Mouse (Mus musculus) embryonic facial prominence, embryonic 11.5 days (tissue): Measurements from ENCODE around the gene Igfbp4. TPM values are rescaled to one million over a fixed set of nuclear protein-coding genes. Genes with fewer than 3 reads are reported as not detected.

Experiments used
- ATAC-seq: fragments of 200-750 bp; cut with Nextera tagmentation; replicated peaks from 2 replicates; pipeline ENCODE4 v1.8.0; 2017; ENCODE audit warnings: low read depth; ENCODE audit not compliant: insufficient number of reproducible peaks, low FRiP score, low TSS enrichment
- DNase-seq: peaks from one replicate; pipeline ENCODE4 v3.0.0-alpha.2; 2015; ENCODE audit warnings: low spot score
- H3K27ac ChIP-seq: fragments of 300-500 bp; sonication (generic); replicated peaks from 2 replicates; pipeline ENCODE4 v1.5.1; 2014; ENCODE audit warnings: mild to moderate bottlenecking, low read depth, low read length, control low read depth
- H3K27me3 ChIP-seq: fragments of 300-500 bp; sonication (generic); 2 replicates; pipeline ENCODE4 v1.6.1; 2014; ENCODE audit warnings: mild to moderate bottlenecking, low read length, moderate library complexity, mixed read lengths; ENCODE audit not compliant: control insufficient read depth, insufficient read depth
- H3K36me3 ChIP-seq: fragments of 300-500 bp; sonication (generic); replicated peaks from 2 replicates; pipeline ENCODE4 v1.6.1; 2014; ENCODE audit warnings: low read depth, mild to moderate bottlenecking, low read length, moderate library complexity, mixed read lengths; ENCODE audit not compliant: control insufficient read depth, insufficient read depth
- H3K4me1 ChIP-seq: fragments of 300-500 bp; sonication (generic); 2 replicates; pipeline ENCODE4 v1.6.1; 2014; ENCODE audit warnings: low read length, mixed read lengths; ENCODE audit not compliant: control insufficient read depth, insufficient read depth
- H3K4me2 ChIP-seq: fragments of 300-500 bp; sonication (generic); 2 replicates; pipeline ENCODE4 v1.6.1; 2014; ENCODE audit warnings: low read depth, mild to moderate bottlenecking, control low read depth, low read length, moderate library complexity
- H3K4me3 ChIP-seq: fragments of 300-500 bp; sonication (generic); 2 replicates; pipeline ENCODE4 v1.5.1; 2014; ENCODE audit warnings: low read depth, low read length, control low read depth
- H3K9ac ChIP-seq: fragments of 300-500 bp; sonication (generic); replicated peaks from 2 replicates; pipeline ENCODE4 v1.6.1; 2014; ENCODE audit warnings: mild to moderate bottlenecking, control low read depth, low read length
- H3K9me3 ChIP-seq: fragments of 300-500 bp; sonication (generic); replicated peaks from 2 replicates; pipeline ENCODE4 v1.6.1; 2016; ENCODE audit warnings: mild to moderate bottlenecking, low read length, inconsistent platforms, mixed read lengths; ENCODE audit not compliant: control insufficient read depth
- WGBS: fragments of 180-500 bp; shearing (Covaris S2); extraction: QIAGEN DNeasy Blood & Tissue Kit; methylation state at CpG from one replicate; pipeline ENCODE4 v1.1.7; 2014; 5-methylcytosine and 5-hydroxymethylcytosine counted together
- polyA plus RNA-seq: library from polyadenylated mRNA; unstranded; fragments of >200 nt; fragmentation: Nextera tagmentation; extraction: Ambion mirVana; gene quantifications from 2 replicates; pipeline ENCODE4 v1.2.1, GENCODE M21; 2014

Gene Igfbp4
- polyA plus RNA-seq, 1 experiment from 2014 or later = 477 TPM

DNA sequence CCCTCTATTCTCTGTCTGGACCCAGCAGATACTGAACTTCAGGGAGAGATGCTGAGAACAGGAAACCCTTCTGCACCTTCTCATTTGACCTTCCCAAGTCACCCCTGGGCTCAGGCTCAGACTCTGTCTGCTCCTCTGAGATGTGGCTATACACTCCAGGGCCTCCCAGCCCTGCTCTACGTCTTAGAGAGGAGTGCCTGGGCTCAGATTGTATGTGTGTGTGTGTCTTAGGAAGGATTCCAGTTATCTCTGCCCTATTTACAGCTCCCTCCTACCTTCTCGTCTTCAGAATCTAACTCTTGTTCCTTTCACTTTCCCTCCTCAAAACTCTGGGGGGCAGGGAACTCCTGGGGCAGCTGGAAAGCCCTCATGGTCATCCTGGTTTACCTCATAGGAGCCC is 47.4 kb downstream of the Igfbp4 start:
- Histone ChIP-seq H3K9ac (no peak overlapping the region), H3K9me3 (no peaks in the 10 kb centered on the region), H3K27ac (no peak overlapping the region), H3K4me2 (no peak overlapping the region), H3K4me1 (no peaks in the 10 kb centered on the region), H3K4me3 (no peak overlapping the region), H3K36me3 (no peaks in the 10 kb centered on the region), H3K27me3 (no peaks in the 10 kb centered on the region)
- ATAC-seq (no peak), DNase-seq (no peak)
- 61% methylated on average over 2 of the region's 2 CpGs for WGBS

DNA sequence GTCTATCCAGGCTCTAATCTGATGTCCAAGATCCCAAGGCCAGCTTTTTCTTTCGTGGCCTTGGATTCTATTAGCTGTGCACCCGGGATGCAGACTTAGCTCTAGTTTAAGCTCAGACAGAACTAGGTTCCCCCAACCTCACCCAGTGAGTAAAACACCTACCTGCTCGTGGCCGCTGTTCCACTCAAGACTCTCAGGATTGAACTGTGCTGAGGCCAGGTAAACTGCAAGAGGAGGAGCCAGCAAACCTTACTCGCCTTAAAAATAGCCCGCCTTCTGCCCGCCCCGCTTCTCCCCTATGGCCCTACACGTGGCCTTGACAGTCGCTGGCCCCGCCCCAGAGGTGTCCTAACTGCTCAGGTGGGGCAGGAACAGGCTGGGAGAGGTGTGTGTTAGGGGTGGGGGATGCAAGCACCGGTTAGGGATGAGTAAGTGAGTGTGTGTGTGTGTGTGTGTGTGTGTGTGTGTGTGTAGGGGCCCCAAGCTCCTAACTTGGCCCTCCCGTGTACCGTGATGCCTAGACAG is 48.1 kb downstream of the Igfbp4 start, which contains the start of gene Tns4:
TSS of gene Tns4 (minus strand) at position 230 of the 525 bp plus-strand sequence.
- no peaks in the 10 kb centered on the region for H3K4me1 ChIP-seq
- no peak within 1 kb of the TSS for H3K4me3 ChIP-seq
- no peak within 1 kb of the TSS for H3K4me2 ChIP-seq
- DNase-seq (no peak), ATAC-seq (no peak)
- no peaks in the 10 kb centered on the region for H3K36me3 ChIP-seq
- 61% methylated on average over 14 of the region's 14 CpGs for WGBS
- no peak within 1 kb of the TSS; the same call in 1 of the 2 replicates for H3K9ac ChIP-seq
- no peaks in the 10 kb centered on the region for H3K27me3 ChIP-seq
- H3K9me3 ChIP-seq = no peaks in the 10 kb centered on the region
- H3K27ac ChIP-seq = no peak within 1 kb of the TSS

DNA sequence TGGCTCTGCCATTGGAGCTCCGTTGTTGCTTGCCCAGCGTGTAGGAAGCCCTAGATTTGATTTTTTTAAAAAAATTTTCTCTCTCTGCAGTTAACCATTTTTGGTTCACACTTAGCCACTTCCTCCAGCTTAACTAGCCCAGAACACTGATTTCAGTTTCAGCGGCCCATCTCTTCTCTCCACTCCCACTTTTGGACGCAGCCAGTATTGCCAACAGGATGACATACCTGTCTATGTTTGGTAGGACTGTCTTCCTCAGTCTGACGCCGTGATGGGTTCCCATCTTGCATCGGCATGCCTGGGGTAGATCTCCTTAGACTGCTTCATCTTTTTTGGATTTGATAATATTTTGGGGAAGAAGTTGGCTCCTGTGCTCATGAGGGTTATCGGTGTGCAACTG is 49.3 kb downstream of the Igfbp4 start:
- Histone ChIP-seq H3K27me3 (no peaks in the 10 kb centered on the region), H3K4me3 (no peak overlapping the region), H3K4me1 (no peaks in the 10 kb centered on the region), H3K9ac (no peak overlapping the region), H3K36me3 (no peaks in the 10 kb centered on the region), H3K4me2 (no peak overlapping the region), H3K9me3 (no peaks in the 10 kb centered on the region), H3K27ac (no peak overlapping the region)
- WGBS = 91% methylated on average over 8 of the region's 8 CpGs
- ATAC-seq (no peak), DNase-seq (no peak)

DNA sequence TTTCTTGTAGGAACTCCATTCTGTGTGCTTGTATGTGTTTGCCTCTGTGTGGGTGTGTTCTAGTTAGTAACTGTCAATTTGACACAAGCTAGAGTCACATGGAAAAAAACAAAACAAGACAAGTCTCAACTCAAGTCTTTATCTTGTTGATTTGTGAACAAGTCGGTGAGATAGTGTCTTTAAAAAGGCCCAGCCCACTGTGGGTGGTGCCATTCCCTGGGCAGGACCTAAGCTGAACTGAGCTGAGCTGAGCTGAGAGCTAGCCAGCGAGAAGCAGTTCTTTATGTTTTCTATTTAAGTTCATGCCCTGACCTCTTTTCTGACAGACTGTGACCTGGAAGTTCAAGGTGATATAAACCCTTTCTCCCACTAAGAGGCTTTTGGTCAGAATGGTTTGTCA is 50.6 kb downstream of the Igfbp4 start:
- Histone ChIP-seq H3K4me3 (no peak overlapping the region), H3K9me3 (no peaks in the 10 kb centered on the region), H3K27ac (no peak overlapping the region), H3K27me3 (no peaks in the 10 kb centered on the region), H3K4me2 (no peak overlapping the region), H3K36me3 (no peaks in the 10 kb centered on the region), H3K4me1 (no peaks in the 10 kb centered on the region), H3K9ac (no peak overlapping the region)
- WGBS = 59% methylated on average over 2 of the region's 2 CpGs
- ATAC-seq (no peak), DNase-seq (no peak)

DNA sequence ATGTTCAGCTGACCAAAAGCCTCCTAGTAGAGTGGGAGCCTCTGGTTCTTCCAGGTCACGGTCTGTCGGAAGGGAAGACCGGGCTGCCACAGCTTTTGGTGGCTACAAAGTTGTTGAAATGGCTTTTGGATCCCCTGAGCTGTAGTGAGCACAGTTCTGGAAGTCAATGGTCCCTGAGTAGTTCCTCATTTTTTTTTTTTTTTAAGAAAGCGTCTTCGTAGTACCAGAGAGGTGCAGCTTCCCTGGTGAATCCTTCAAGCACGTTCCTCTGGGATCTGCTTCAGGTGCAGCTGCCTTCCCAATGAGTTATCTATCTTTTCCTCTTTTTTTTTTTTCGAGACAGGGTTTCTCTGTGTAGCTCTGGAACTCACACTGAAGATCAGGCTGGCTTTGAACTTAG is 52.7 kb downstream of the Igfbp4 start:
- DNase-seq (no peak), ATAC-seq (no peak)
- H3K9me3 ChIP-seq = no peaks in the 10 kb centered on the region

DNA sequence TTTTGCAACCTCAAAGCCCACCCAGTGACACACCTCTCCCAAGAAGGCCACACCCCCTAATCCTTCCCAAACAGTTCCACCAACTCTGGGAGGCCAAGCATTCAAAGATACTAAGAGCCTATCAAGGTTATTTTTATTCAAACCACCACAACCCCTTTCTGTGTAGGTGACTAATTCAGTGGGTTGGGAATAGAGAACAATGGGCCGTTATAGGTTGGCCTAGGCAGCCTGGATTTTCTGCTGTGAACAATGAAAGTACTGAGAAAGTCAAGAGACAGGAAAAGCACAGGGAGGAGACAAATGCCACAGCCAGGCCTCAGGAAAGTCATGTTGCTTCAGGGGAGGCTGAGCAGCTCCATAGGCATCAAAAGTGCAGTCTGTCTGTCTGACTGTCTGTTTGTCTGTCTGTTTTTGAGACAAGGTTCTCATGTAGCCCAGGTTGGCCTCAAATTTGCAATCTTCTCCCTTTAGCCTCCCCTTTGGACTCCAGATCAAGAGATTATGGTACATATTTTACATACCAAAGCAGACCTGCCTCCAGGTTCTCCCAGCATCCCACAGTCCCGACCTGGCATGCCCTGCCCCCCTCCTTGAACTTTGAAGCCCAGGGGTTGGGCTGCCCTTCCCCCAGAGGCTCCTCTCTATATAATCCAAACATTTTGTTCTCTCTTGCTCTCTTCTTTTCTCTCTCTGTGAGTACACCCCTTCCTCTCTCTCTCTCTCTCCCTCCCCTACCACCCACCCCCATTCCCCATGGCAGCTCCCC is 54.0 kb downstream of the Igfbp4 start:
- DNase-seq = no peak
- no peaks in the 10 kb centered on the region for H3K27me3 ChIP-seq
- no peak overlapping the region for H3K4me2 ChIP-seq
- H3K36me3 ChIP-seq = no peaks in the 10 kb centered on the region
- H3K9me3 ChIP-seq = no peaks in the 10 kb centered on the region
- no peak overlapping the region for H3K4me3 ChIP-seq
- no peak overlapping the region for H3K9ac ChIP-seq
- no peak overlapping the region for H3K27ac ChIP-seq
- no peaks in the 10 kb centered on the region for H3K4me1 ChIP-seq
- 34% methylated on average over 2 of the region's 2 CpGs for WGBS
- no peak for ATAC-seq

More for the DNA sequence above, 52.7 kb downstream of the Igfbp4 start:
- H3K27me3 ChIP-seq = no peaks in the 10 kb centered on the region
- WGBS = 86% methylated on average over 7 of the region's 7 CpGs
- no peak overlapping the region for H3K4me2 ChIP-seq
- no peaks in the 10 kb centered on the region for H3K4me1 ChIP-seq
- H3K4me3 ChIP-seq = no peak overlapping the region
- H3K36me3 ChIP-seq = no peaks in the 10 kb centered on the region
- H3K9ac ChIP-seq = no peak overlapping the region
- H3K27ac ChIP-seq = no peak overlapping the region

DNA sequence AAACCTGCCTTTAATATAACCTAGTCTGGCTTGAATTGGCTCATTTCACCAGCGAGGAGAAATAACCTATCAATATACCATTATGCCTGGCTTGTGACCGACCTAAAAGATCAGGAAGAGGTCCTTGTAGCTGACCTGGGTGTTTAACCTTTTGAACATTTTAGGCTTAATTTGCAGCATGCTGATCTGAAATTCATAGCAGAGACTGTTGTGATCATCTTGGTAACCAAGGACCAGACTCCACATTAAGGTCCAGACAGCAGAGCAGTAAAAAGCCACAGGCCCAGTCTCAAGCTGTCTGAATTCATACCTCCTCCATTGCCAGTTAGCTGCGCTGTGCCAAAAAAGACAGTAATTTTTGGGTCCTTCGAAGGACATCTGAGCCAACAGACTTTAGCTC is 54.7 kb downstream of the Igfbp4 start:
- Histone ChIP-seq H3K4me3 (no peak overlapping the region), H3K4me2 (no peak overlapping the region), H3K4me1 (no peaks in the 10 kb centered on the region), H3K9me3 (no peaks in the 10 kb centered on the region), H3K36me3 (no peaks in the 10 kb centered on the region), H3K27ac (no peak overlapping the region), H3K9ac (no peak overlapping the region), H3K27me3 (no peaks in the 10 kb centered on the region)
- ATAC-seq (no peak), DNase-seq (no peak)
- WGBS = 57% methylated on average over 4 of the region's 4 CpGs

DNA sequence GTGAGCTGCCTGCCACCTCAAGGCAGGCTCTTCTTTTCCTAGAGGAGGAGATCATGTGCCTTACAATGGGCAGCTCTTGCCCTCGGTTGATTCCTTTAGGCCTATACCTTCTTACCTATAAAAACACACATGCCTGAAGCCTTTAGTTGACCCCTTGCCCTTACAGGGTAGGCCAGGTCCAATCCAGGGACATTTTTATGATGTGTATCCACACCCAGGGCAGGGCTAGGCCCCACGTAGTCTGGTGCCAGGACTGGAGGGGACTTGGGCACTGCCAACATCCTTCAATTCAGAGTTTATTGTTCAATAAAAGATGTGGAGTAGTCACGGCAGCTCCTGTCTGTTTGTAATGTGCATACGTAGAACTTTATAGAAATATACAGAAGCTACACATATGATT is 55.4 kb downstream of the Igfbp4 start:
- no peaks in the 10 kb centered on the region for H3K9me3 ChIP-seq
- no peaks in the 10 kb centered on the region for H3K27me3 ChIP-seq
- H3K9ac ChIP-seq = no peak overlapping the region
- ATAC-seq (no peak), DNase-seq (no peak)
- 79% methylated on average over 4 of the region's 4 CpGs for WGBS
- H3K27ac ChIP-seq = peak overlapping the region; percentile 56
- H3K36me3 ChIP-seq = no peaks in the 10 kb centered on the region
- H3K4me1 ChIP-seq = no peaks in the 10 kb centered on the region
- H3K4me3 ChIP-seq = no peak overlapping the region
- H3K4me2 ChIP-seq = no peak overlapping the region
